Mouse (Mus musculus) Patski (cell line): ENCODE measurements around the gene Atf7. TPM values are rescaled to one million over a fixed set of nuclear protein-coding genes. Genes with fewer than 3 reads are reported as not detected.

Source experiments
- ATAC-seq: fragments of 100-300 bp; one replicate; pipeline ENCODE4 v1.8.0; 2021
- CTCF ChIA-PET: fragments of 350-600 bp; sonication (Branson Sonifier 250); formaldehyde crosslinking; loops from one replicate; lab custom pipeline; 2022; ENCODE audit warnings: inconsistent platforms; lab: Charles Lee
- POLR2A ChIA-PET: fragments of 350-600 bp; sonication (Branson Sonifier 250); formaldehyde crosslinking; loops from one replicate; lab custom pipeline; 2022; ENCODE audit warnings: antibody characterized with exemption, inconsistent platforms; lab: Charles Lee
- DNase-seq: peaks from one replicate; pipeline ENCODE4 v3.0.0-alpha.2; 2011; ENCODE audit warnings: low read depth, low spot score
- H3K27me3 ChIP-seq: fragments of 371-371 bp; one replicate; pipeline ENCODE4 v1.5.1; 2021
- CTCF ChIP-seq: fragments of 100-300 bp; IDR thresholded peaks from one replicate; pipeline ENCODE4 v1.5.1; 2021
- in situ Hi-C: fragments of 300-500 bp; cut with MboI; formaldehyde crosslinking; loops from 3 replicates; pipeline ENCODE4 v1.11.1; 2018; ENCODE audit warnings: low pct_unique_long_range_greater_than_20kb, mixed read lengths
- polyA plus RNA-seq: library from polyadenylated mRNA; unstranded; gene quantifications from one replicate; pipeline ENCODE4 v1.2.3, GENCODE M21; 2021

The Atf7 gene
- polyA plus RNA-seq, 1 experiment from 2014 or later, result 39.9 TPM

DNA sequence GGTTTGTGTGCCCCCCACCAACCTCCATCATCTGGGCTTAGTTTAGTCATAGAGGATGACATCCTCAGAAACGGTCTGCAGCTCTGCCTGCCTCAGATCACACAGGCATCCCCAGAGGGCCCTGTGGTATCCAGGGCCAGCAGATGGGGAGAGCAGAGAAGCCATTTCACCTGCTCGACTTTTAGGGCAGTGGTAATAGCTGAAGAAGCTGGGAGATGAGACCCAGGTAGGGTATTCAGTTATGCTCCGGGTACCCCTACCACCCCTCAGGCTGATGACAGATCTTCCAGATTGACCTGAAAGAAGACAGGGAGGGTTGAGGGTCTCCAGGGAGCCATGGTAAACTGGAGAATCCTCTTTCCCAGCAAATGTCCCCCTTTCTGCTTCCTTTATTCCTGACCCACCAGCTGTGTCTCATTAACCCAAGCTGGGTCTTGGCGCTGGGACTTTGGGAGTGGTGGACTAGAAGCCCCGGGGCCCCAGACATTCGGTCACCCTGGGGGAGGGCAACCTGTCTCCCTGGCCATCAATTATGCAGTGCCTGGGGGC is 113.9 kb downstream of the Atf7 start:
- in situ Hi-C loops, result no loop called here

DNA sequence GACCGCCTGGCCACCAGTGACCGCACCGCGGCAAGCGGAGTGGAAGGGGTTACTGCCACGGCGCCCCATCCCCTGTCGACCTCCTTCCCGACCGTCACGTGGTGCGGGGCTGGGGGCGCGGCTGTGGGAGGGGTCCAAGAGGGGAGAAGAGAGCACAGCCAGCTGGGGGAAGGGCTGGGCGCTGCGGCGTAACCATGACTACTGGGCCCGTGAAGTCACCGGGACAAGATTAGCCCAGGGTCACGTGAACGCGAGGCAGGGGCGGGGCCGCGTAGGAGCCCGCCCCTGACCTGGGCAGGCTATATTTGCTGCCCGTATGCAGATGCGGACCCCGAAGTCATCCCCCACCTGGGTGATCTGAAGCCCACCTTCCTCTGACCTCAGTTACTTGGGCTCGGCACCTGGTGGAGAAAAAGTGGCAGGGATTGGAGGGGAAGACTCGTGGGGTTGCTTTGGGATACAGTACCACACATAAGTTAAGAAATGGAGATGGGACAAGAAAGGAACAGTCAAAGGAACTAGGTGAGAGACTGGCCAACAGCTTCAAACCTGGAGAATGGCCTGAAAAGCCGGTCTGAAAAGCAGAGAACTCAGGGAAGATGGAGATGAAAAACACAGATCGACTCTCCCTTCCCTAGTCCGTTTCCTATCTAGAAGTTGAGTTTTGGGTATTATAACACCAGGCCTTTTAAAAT is 114.5 kb downstream of the Atf7 start:
- POLR2A ChIA-PET, result interaction anchor here (1.1 to 2.5 kb wide), 3 partner anchors 8 to 11 kb away, joined by 5 to 8 read pairs (median 6); partner anchors contain the start of gene Tarbp2
- DNase-seq, result peak; percentile 51
- CTCF ChIA-PET, result interaction anchor here (0.9 to 1.5 kb wide), 3 partner anchors 12 to 14 kb away, joined by 3 to 6 read pairs (median 3); partner anchors contain the start of gene Npff
- no peak for TF ChIP-seq CTCF
- H3K27me3 ChIP-seq, result no peaks in the 10 kb centered on the region
- in situ Hi-C loops, result no loop called here
- ATAC-seq, result peak; percentile 78

More for the DNA sequence above, 113.9 kb downstream of the Atf7 start:
- DNase-seq (no peak), ATAC-seq (no peak)
- ChIA-PET POLR2A (interaction anchor here (0.5 to 2.5 kb wide), 3 partner anchors 10 to 14 kb away, joined by 3 to 8 read pairs (median 5); no protein-coding TSS in a partner anchor), CTCF (interaction anchor here (0.9 to 1.5 kb wide), 2 partner anchors 13 to 14 kb away, joined by 3 to 6 read pairs; partner anchors contain the start of gene Npff)
- TF ChIP-seq CTCF, result no peak
- no peaks in the 10 kb centered on the region for H3K27me3 ChIP-seq

- ATAC-seq, result peak; percentile 11
- in situ Hi-C loops, result no loop called here
- no peak for TF ChIP-seq CTCF
- ChIA-PET POLR2A (interaction anchor here (1.1 to 2.5 kb wide), 3 partner anchors 9 to 10 kb away, joined by 5 to 8 read pairs (median 6); partner anchors contain the start of gene Tarbp2), CTCF (interaction anchor here (1.1 to 1.5 kb wide), 2 partner anchors 14 to 15 kb away, joined by 3 to 6 read pairs; partner anchors contain the start of gene Npff)
- H3K27me3 ChIP-seq, result no peaks in the 10 kb centered on the region
- DNase-seq, result no peak
Observed at GRCm38 (mm10) chr15:102510110-102510509, 115.2 kb downstream of the Atf7 start.

- POLR2A ChIA-PET, result interaction anchor here (0.6 to 2.5 kb wide), 3 partner anchors 9 to 12 kb away, joined by 3 to 8 read pairs (median 6); partner anchors contain the start of gene Tarbp2
- CTCF ChIA-PET, result interaction anchor here (1.2 to 1.4 kb wide), 2 partner anchors 10 to 14 kb away, joined by 3 read pairs; partner anchors contain the start of gene Tarbp2
- in situ Hi-C loops, result no loop called here
Observed at GRCm38 (mm10) chr15:102508336-102508735, 116.9 kb downstream of the Atf7 start.

GRCm38 (mm10) chr15:102507561-102507960 is 117.7 kb downstream of the Atf7 start:
- ATAC-seq (no peak), DNase-seq (no peak)
- ChIA-PET POLR2A (interaction anchor here (1.2 to 2.5 kb wide), 2 partner anchors 11 to 13 kb away, joined by 6 to 8 read pairs; no protein-coding TSS in a partner anchor), CTCF (interaction anchor here (0.8 to 1.9 kb wide), 3 partner anchors 9 to 18 kb away, joined by 3 to 5 read pairs (median 3); partner anchors contain the start of genes Map3k12, Npff and Tarbp2)
- no peaks in the 10 kb centered on the region for H3K27me3 ChIP-seq
- TF ChIP-seq CTCF, result no peak
- in situ Hi-C loops, result no loop called here

More at GRCm38 (mm10) chr15:102508336-102508735, 116.9 kb downstream of the Atf7 start:
- no peak for TF ChIP-seq CTCF
- ATAC-seq, result no peak
- no peaks in the 10 kb centered on the region for H3K27me3 ChIP-seq
- DNase-seq, result no peak

- ChIA-PET CTCF (interaction anchor here (0.8 to 1.9 kb wide), 2 partner anchors 10 to 18 kb away, joined by 3 to 5 read pairs; partner anchors contain the start of genes Map3k12 and Npff), POLR2A (interaction anchor here (0.6 to 2.5 kb wide), 3 partner anchors 10 to 128 kb away, joined by 3 to 8 read pairs (median 6); no protein-coding TSS in a partner anchor)
- H3K27me3 ChIP-seq, result no peaks in the 10 kb centered on the region
- in situ Hi-C loops, result no loop called here
- ATAC-seq (no peak), DNase-seq (no peak)
- no peak for TF ChIP-seq CTCF
Observed at GRCm38 (mm10) chr15:102506864-102507263, 118.4 kb downstream of the Atf7 start.

GRCm38 (mm10) chr15:102506464-102506830 is 118.8 kb downstream of the Atf7 start:
- H3K27me3 ChIP-seq, result no peaks in the 10 kb centered on the region
- in situ Hi-C loops, result no loop called here
- ATAC-seq, result no peak
- DNase-seq, result no peak
- ChIA-PET POLR2A (interaction anchor here (0.6 to 0.7 kb wide), 2 partner anchors 40 to 129 kb away, joined by 3 to 8 read pairs; no protein-coding TSS in a partner anchor), CTCF (interaction anchor here (1.9 kb wide), 1 partner anchor 19 kb away, joined by 5 read pairs; the partner anchor contains the start of gene Npff)
- TF ChIP-seq CTCF, result no peak

DNA sequence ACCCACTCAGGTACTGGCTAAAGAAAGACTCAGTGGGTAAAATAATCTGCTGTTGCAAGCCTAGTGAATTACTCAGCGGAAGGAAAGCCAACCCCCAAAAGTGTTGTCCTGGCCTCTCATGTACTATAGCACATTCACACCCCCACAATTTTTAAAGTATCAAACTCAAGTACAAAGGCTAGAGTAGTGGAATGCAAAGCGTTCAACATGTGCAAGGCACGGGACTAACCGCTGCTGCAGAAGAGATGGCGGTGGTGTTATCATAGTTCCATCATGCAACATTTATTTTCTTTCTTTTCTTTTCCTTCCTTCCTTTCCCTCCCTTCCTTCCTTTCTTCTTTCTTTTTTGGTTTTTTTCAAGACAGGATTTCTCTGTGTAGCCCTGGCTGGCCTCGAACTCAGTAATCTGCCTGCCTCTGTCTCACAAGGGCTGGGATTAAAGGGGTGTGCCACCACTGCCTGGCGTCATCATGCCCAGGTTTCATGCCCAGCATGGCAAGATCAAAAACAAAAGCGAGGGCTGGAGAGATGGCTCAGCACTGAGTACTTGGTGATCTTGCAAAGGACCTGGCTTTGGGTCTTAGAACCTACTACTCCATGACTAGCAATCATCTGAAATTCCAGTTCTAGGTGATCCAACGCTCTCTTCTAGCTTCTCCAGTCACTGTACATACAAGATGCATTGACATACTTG is 119.3 kb downstream of the Atf7 start:
- no peak for TF ChIP-seq CTCF
- ATAC-seq (no peak), DNase-seq (no peak)
- in situ Hi-C loops, result no loop called here
- POLR2A ChIA-PET, result interaction anchor here (0.7 to 2.0 kb wide), 4 partner anchors 10 to 41 kb away, joined by 4 to 8 read pairs (median 5); no protein-coding TSS in a partner anchor
- H3K27me3 ChIP-seq, result no peaks in the 10 kb centered on the region
- CTCF ChIA-PET, result interaction anchor here (0.5 to 1.9 kb wide), 2 partner anchors 19 to 317 kb away, joined by 3 to 5 read pairs; partner anchors contain the start of gene Npff

- ChIA-PET CTCF (interaction anchor here (0.5 to 1.4 kb wide), 4 partner anchors 8 to 318 kb away, joined by 3 to 4 read pairs (median 3); no protein-coding TSS in a partner anchor), POLR2A (interaction anchor here (1.1 to 2.0 kb wide), 4 partner anchors 9 to 24 kb away, joined by 4 to 5 read pairs (median 5); partner anchors contain the start of gene Tarbp2)
- no peaks in the 10 kb centered on the region for H3K27me3 ChIP-seq
- DNase-seq, result no peak
- ATAC-seq, result no peak
- TF ChIP-seq CTCF, result no peak
- in situ Hi-C loops, result no loop called here
Observed at GRCm38 (mm10) chr15:102505073-102505769, 120.0 kb downstream of the Atf7 start.
